Mouse (Mus musculus): Measurements from ENCODE around the gene Rpl10. TPM values are rescaled to one million over a fixed set of nuclear protein-coding genes. Genes with fewer than 3 reads are reported as not detected.
A peak's percentile ranks its signal among the peaks of the same experiment; 100 is the strongest.

Rpl10 gene
- total RNA-seq (2015; ENCODE audit: low replicate concordance) (743 and 770 TPM in 2 replicates), total RNA-seq (2017; ENCODE audit: low replicate concordance) (310 and 397 TPM in 2 replicates)

- ATAC-seq (replicated peaks; ENCODE audit: low FRiP score, poor library complexity, severe bottlenecking), result peak; percentile 97
These were observed at the start of gene Rpl10 for GRCm38 (mm10) chrX:74270062-74270901. TSS of gene Rpl10 (plus strand) at chrX:74270812.

GRCm38 (mm10) chrX:74230038-74230437 is 40.6 kb upstream of the Rpl10 start:
- no peak for ATAC-seq (replicated peaks; ENCODE audit: low FRiP score, poor library complexity, severe bottlenecking)

DNA sequence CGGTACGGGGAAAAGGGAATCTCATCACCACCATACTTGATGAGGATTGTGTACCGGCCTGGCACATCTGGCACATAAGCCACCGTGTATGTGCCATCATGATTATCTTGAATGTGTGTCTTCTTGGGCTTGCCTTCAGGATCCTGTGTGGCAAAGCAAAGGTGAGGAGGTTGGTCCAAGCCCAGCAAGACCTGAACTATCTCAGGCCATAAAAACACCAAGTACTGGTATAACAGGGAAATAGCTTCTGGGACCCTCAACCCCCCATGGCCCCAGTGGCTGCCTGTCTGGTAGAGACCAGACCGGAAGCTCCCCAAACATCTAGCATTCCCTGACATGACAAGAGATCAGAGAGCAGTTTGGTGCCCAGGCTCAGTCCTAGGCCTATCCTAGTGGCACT is 37.4 kb upstream of the Rpl10 start:
- ATAC-seq (replicated peaks; ENCODE audit: low FRiP score, poor library complexity, severe bottlenecking), result no peak

DNA sequence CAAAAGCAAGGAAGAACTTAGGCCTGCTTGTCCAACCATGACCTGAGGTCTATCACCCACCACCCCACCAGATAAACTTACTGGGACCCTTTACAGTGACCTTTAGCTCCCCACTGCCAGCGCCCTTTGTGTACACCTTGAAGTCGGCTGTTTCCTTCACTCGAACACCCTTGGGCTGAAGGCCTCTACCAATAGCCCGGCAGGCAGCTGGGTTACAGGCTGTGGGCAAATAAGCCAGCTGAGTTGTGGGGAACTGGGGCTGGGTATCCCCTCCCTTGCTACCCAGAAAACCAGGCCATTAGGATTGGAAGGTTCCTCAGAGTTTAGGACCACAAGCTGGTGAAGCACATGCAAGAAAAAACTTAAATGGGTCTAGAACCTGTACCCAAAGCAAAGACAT is 30.3 kb upstream of the Rpl10 start:
- ATAC-seq (replicated peaks; ENCODE audit: low FRiP score, poor library complexity, severe bottlenecking), result no peak

GRCm38 (mm10) chrX:74243396-74243795 is 27.2 kb upstream of the Rpl10 start:
- ATAC-seq (replicated peaks; ENCODE audit: low FRiP score, poor library complexity, severe bottlenecking), result no peak

GRCm38 (mm10) chrX:74243807-74244206 is 26.8 kb upstream of the Rpl10 start:
- peak; percentile 72 for ATAC-seq (replicated peaks; ENCODE audit: low FRiP score, poor library complexity, severe bottlenecking)

DNA sequence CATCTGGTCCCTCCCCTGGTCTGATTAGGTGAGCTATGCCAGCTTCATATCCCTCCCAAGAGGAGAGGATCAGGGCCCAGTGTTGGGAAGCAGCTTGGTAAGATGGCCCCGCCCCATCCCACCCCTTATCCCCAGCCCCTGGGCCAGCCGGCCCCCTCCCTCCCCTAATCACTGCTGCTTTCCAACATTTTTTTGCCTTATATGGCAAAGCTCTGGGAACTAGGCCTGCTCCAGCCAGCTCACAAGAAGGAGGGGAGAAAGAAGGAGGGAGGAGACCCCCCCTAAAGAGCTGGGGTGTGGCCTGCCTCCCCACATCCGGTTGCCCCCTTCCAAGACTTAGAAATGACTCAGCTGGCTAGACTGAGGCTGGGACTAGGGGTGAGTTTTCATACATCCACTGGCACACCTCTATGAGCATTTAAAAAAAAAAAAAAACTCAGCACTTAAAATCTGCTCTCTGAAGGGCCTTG is 26.0 kb upstream of the Rpl10 start:
- no peak for ATAC-seq (replicated peaks; ENCODE audit: low FRiP score, poor library complexity, severe bottlenecking)

GRCm38 (mm10) chrX:74245107-74245506 is 25.5 kb upstream of the Rpl10 start:
- no peak for ATAC-seq (replicated peaks; ENCODE audit: low FRiP score, poor library complexity, severe bottlenecking)

- 0 out of 2 replicates have a peak, but pooled peaks have one; percentile 51 for ATAC-seq (replicated peaks; ENCODE audit: low FRiP score, poor library complexity, severe bottlenecking)
These were observed 24.9 kb upstream of the Rpl10 start for GRCm38 (mm10) chrX:74245687-74246086.

- ATAC-seq (replicated peaks; ENCODE audit: low FRiP score, poor library complexity, severe bottlenecking), result peak; percentile 82
These were observed 24.4 kb upstream of the Rpl10 start for GRCm38 (mm10) chrX:74246213-74246681.

DNA sequence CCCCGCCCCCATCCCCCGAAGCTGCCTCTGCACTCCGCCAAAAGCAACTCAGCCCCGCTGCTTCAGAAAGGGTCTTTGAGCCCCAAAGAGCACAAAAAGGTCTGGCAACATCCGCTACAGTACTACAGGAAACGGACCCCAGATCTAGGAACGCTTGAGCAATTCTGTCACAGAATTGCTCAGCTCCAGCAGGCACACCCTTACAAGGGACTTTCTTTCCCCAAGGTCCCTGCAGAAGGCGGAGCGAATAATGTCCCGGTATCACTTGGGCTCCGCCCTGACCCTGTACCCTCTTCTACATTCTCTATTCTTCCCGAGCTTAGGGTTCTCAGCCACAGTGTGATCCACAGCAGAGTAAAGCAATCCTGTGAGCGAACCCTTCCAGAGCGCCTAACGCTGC is 23.9 kb upstream of the Rpl10 start:
- ATAC-seq (replicated peaks; ENCODE audit: low FRiP score, poor library complexity, severe bottlenecking), result no peak

DNA sequence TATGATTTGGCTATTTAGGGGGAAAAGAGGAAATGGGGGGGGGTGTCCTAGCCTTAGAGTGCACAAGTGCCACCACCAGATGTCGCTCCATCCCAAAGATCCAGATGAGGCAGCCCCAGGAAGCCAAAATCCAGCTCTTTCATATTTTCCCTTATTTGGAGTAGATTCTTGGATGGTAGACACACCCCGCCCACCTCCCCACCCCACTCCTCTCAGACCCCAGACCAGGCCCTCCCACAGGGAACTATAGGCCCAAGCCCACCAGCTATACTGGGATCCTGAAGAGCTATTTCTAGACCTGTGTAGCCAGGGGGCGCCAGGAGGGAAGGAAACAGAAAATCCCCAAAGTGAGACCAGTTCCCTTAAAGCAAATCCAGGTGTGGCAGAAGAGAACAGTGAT is 22.0 kb upstream of the Rpl10 start:
- no peak for ATAC-seq (replicated peaks; ENCODE audit: low FRiP score, poor library complexity, severe bottlenecking)

GRCm38 (mm10) chrX:74249615-74250014 is 21.0 kb upstream of the Rpl10 start, which contains the start of gene Flna:
TSS of gene Flna (minus strand) at chrX:74249820.
- no peak for ATAC-seq (replicated peaks; ENCODE audit: low FRiP score, poor library complexity, severe bottlenecking)

DNA sequence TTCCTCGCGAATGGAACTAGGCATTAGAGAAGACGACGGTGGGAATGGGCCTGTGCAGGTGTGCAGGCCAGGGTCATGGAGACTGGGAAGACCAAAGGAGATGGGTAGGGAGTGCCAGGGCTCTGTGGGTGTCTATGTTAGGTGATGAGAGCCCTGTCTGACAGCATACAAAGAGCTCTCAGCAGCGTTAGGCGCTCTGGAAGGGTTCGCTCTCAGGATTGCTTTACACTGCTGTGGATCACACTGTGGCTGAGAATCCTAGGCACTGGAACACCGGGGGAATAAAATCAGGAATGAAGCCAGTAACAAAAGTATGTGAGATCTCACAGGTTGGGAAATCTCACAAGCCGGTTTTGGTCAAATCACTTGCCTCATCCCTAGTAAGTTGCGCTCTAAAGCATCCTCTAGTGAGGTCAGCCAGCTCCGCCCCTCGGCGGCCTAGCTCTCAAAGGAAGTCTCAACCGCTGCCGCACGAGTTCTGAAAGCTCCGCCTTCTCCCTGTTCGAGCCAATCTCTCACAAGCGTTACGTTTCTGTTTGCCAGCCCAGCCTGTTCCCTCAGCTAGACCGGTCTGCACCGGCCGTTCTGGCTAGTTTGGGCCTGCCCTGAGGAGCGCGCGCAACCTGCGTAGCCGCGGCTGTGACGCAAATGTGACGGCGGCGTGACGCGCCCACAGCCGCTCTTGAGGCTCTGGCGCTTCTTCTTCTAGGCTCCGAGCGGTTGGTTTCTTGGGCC is 16.3 kb upstream of the Rpl10 start, which contains the start of gene Emd:
Gene Emd, plus strand, starts transcription at position 535 of the 735 bp plus-strand sequence.
- ATAC-seq (replicated peaks; ENCODE audit: low FRiP score, poor library complexity, severe bottlenecking), result peak; percentile 96

DNA sequence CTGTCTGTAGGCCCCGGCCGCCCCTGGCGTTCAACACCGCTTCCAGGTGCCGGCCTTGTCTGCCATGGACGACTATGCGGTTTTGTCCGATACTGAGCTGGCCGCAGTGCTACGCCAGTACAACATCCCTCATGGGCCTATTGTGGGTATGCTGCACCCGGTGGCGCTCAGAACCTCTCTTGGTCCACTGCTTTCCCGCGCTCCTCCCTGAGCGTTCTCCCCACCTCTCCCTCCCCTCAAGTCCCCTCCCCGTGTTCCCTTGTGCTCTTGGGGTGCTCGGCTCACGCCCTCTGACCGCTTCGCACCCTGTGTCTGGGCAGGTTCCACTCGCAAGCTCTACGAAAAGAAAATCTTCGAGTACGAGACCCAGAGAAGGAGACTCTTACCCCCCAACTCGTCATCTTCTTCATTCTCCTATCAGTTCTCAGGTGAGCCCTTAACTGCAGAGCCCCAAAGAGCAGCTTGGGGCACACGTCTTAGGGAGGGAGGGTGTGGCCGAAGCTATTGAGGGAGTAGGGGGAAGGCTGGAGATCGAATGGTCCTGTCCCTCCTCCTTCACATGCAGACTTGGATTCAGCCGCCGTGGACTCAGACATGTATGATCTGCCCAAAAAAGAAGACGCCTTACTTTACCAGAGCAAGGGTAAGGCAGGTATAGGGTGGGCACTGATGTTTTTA is 15.6 kb upstream of the Rpl10 start:
- ATAC-seq (replicated peaks; ENCODE audit: low FRiP score, poor library complexity, severe bottlenecking), result peak; percentile 62

DNA sequence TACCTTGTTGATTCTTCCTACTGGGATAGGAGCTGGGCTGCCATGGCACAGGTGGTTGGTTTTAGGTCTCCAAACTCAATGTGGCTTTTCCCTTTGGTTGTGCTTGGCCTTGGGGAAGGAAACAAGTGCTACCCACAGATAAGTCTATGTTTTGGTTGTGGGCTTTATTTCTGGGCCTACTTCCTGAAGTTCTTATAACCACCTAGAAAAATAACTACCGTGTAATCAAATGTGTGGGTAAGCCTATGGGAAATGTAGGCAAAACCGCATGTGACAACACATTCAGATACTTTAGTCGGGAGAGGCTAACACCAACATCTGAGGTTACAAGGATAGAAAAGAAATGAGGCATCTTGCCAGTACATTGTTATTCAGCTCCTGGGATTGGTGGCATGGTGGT is 12.9 kb upstream of the Rpl10 start:
- ATAC-seq (replicated peaks; ENCODE audit: low FRiP score, poor library complexity, severe bottlenecking), result no peak

GRCm38 (mm10) chrX:74269736-74270061 is 913 bp upstream of the Rpl10 start:
- peak; percentile 15; the same call in 1 of the 2 replicates for ATAC-seq (replicated peaks; ENCODE audit: low FRiP score, poor library complexity, severe bottlenecking)

DNA sequence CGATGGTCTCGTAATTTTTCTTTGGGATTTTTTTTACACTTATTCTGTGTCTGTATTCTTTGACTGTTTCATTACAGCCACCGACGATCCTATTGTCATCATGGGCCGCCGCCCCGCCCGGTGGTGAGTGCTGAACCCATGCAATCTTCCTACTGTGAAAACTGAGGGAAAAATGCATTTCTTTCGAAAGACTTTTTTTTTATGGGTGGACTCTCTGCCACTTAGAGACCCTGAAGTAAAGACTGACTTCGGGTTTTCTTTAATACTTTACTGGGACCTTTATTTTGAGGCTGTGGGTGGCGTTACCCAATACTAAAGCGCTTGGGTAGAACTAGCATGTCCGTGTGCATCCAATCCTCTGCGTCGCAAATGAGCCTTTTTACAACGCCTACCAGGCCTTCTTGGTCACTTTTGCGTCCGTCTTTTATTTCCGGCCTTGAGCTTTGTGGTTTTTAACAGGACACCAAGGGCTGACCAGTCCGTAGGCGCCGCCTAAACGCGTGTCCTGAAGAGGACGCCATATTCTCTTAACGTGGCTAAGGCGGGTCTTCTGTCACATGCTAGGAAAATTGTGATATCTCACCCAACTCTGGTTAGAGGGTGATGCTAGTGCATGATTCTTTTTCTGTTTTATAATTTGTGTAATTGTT is 415 bp downstream of the Rpl10 start:
- peak; percentile 37 for ATAC-seq (replicated peaks; ENCODE audit: low FRiP score, poor library complexity, severe bottlenecking)

GRCm38 (mm10) chrX:74273422-74274322 is 3.1 kb downstream of the Rpl10 start:
- no peak for ATAC-seq (replicated peaks; ENCODE audit: low FRiP score, poor library complexity, severe bottlenecking)

All from erythroblast, adult 5-6 weeks (primary cell).